Mouse (Mus musculus) urinary bladder, postnatal 10 days (tissue): ENCODE measurements around the gene Rasgef1a.

Experiments
- DNase-seq: peaks from one replicate; pipeline ENCODE4 v3.0.0; 2022; ENCODE audit warnings: low spot score

Gene Rasgef1a

DNA sequence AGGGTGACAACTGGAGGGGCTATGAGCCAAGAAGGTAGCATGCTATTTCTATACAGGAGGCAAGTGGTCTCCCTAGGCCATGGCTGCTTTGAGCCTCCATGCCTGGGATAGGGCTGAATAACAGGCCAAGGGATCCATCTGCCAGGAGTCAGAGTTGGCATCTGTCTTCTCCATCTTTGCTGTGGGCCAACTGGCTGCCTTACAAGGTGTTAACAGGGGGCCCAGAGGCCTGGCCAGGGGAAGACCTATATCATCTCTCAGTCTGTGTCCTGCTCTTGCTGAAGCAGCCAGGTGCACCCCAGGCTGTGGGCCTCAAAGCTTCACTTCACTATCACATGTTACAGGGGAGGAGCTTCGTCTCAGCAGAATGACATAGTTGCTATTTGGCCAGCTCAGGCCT is 60.9 kb downstream of the Rasgef1a start:
- DNase-seq: no peak

- DNase-seq: no peak
Observed at GRCm38 (mm10) chr6:118074151-118074550, 62.9 kb downstream of the Rasgef1a start.

DNA sequence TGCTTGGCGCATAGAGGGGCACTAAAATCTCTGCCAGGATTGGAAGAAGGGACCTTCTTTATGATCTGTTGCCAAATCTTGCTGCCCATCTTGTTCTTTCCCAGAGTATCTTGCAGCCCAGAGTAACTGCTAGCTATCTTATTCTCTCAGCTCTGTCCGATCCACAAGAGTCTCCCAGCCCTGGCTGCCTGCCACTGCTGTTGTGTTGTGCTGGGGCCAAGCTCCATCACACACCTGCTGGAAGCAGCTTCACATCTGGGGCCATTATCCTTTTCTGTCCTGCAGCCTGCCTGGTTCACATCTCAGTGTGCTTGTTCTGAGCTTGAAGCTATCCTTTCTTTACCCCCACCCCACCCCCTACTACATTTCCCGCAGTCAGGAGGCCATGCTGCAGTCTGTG is 65.0 kb downstream of the Rasgef1a start:
- DNase-seq: no peak

GRCm38 (mm10) chr6:118076748-118077147 is 65.5 kb downstream of the Rasgef1a start:
- no peak for DNase-seq

- no peak for DNase-seq
Observed at GRCm38 (mm10) chr6:118077421-118077820, 66.2 kb downstream of the Rasgef1a start.

- DNase-seq: no peak
Observed at GRCm38 (mm10) chr6:118078751-118079150, 67.5 kb downstream of the Rasgef1a start.

GRCm38 (mm10) chr6:118079292-118079691 is 68.1 kb downstream of the Rasgef1a start:
- no peak for DNase-seq

DNA sequence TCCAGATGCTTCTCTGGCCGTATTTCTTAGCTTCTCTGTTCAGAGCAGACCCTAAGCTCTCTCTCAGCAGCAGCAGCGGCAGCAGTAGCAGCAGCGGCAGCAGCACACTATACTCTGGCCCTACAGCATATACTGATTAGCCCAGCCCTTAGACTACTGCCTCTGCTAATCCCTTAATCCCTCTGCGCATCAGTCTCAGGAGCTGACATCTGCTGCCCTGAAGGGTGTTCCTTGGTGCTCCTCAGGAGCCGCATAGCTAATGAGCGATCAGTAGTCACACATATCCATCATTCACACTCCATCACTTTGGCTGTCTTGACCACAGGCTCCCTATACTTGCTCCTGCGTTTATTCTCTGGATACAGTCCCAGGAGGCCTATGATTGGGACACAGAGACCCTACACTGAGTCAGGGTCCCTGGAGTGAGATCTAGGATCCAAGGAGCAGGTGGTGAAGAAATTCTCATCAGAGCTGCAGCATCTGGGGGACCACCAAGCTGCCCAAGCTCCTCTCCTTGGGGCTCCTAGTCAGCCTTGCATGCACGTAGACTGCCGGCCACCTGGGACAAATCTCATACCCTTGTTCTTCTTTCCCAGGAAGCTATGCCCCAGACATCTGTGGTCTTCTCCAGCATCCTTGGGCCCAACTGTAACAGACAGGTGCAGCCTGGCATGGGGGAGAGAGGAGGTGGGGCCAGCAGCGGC is 68.7 kb downstream of the Rasgef1a start:
- DNase-seq: no peak

DNA sequence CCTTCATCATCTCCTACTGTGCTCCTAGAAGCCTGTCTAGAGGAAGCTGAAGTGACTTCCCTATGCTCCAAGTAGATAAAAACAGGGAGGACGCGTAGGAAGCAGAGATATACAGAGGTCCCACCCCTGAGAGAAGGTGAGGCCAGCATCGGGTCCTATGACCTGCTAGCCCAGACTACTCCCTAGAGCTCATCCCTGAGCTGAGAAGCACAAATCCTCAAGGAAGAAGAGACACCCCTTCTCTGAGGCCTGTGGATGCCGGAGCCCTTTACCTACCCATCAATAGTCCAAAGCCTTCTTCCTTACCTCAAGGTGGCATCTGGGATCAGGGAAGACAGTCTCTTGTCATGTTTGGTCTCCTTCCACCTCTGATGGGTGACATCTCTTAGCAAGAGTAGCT is 69.5 kb downstream of the Rasgef1a start:
- no peak for DNase-seq

GRCm38 (mm10) chr6:118082384-118082783 is 71.1 kb downstream of the Rasgef1a start:
- no peak for DNase-seq

- no peak for DNase-seq
Observed at GRCm38 (mm10) chr6:118083608-118084007, 72.4 kb downstream of the Rasgef1a start.

DNA sequence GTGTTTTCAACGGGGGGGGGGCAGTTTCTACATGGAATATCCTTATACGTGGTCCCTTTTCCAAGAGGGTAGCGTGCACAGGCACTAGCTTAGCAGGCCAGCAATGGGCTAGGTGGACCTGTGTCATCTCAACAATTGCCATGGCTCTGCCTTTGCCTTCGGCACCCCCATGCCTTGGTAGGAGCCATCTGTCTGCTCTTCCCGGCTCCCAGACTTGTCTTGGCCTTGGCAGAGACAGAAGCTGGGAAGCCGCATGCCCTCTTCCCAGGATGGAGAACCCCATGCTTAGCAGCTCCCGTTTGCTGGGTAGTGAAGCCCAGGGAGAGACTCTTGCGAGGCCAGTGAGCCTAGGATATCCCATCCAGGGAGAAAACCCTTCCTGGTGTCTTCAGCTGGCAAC is 73.4 kb downstream of the Rasgef1a start:
- no peak for DNase-seq

- no peak for DNase-seq
Observed at GRCm38 (mm10) chr6:118087955-118088354, 76.7 kb downstream of the Rasgef1a start.

DNA sequence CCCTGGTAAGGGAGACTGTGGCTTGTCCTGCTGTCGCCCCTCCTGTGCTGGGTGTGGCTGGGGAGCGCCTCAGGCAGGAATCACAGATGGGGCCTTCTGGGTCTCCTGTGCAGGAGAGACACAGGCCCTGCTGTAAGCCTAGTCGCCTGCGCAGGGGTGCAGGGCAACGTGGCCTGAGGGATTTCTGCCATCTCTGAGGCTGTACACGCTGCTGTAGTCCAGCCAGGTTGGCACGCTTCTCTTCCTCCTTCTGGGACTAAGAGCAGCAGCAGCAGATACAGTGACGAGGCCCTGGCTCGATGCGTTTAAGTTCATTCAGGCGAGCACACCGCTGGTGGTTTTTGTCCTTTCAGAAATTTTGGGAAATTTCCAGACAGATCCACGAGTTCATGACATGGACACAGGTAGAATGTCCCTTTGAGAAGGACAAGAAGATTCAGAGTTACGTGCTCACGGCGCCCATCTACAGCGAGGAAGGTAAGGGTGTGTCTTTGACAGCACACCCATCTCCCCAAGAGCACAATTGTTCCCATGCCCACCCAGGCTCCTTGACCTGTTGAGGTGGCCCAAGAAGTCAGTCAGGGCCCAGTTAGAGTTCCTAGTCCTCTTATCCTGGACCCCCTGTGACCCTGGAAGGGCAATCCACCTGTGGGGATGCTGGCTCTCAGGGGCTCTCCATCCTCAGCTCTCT is 77.7 kb downstream of the Rasgef1a start:
- DNase-seq: no peak

- DNase-seq: no peak
Observed at GRCm38 (mm10) chr6:118090827-118091226, 79.6 kb downstream of the Rasgef1a start.

DNA sequence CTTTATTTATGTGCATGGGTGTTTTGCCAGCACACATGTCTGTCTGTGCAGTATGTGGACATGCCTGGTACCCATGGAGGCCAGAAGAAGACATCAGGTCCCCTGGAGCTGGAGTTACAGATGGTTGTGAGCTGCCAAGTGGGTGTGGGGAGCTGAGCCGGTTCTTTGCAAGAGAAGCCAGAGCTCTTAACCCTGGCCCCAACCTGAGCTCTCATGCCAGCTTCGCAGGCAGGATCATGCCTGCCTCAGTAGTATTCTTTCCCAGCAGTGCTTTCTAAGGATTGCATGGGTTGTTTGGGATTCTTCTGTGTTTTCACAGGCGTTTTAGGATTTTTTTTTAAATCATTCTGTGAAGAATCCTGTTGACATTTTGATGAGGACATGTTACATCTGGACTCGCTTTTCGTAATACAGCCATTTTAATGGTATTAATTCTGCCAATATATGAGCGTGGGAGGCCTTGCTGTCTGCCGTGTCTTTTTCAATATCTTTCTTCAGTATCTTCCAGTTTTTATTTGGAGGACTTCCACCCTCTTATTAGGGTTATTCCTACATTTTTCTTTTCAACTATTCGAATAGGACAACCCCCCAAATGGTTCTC is 86.6 kb downstream of the Rasgef1a start:
- DNase-seq: no peak

DNA sequence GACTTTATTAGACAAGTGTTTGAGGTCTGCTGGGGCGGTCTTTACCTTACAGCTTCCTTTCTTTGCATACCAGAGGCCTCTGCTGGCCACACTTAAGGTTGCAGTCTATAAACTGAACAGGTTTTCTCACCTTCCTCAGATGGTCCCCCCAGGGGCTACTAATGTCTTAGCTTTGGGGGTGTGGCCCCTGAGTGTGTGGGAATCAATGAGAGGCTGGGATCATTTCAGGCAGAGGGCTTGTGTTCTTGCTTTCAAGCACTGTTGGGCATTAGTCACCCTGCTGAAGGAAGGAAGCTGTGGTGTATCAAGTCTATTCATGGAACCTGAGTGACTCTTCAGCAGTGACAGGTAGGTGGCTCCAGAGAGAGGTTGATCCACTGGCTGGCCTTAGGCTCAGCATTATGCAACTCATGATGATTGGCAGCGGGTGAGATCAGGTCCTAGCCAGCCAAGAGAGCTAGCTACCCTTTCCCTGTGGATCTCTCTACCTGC is 88.1 kb downstream of the Rasgef1a start:
- DNase-seq: no peak

DNA sequence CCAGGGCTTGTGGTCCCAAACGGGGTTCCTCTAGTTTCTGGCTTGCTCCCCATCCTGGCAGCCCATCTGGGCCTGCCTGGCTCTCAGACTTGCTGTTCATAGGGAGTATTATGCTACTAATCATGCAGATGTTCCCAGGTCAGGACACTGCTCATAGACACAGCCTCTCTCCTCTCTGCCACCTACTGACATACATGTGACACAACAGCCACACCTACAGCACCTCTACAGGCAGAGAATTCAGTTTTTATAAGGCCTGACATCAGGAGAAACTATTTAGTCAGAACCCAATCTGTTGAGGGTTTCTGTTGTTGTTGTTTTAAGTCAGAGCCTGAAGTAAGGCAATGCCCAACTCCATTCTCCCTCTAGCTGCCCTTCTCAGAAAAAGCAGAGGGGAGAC is 100.6 kb downstream of the Rasgef1a start:
- DNase-seq: no peak

DNA sequence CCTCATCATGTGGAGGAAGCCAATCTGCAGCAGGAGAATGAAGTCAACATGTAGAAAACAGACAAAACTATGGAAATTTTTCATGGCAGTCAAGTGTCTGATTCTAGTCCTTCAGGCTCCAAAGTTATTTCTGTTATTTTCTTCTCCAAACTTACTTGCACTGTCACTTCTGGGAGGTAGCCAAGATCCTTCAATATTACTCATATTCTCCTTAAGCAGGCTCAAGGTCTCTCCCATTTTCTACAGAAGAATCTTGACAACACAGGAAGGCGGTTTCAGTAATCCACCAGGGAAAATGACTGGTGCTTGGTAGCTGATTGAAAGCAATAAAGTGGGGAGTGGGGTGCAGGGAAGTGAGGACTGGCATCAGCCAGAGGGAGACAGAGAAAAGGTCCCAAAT is 111.5 kb downstream of the Rasgef1a start:
- no peak for DNase-seq

DNA sequence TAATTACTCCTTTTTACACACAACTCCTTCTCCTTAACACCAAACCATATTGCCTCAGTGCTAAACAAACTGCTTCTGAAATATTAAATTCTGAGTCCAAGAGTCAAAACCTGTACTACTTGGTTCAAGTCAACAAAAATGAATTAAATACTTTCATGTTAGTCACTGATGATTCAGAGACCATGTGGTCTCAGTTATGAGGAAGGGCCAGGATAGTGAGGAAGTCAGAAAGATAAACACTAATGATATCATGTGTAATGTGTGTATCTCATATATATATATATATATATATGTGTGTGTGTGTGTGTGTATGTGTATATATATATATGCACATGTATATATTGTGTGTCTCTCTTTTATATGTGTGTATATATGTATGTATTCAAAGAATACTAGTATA is 115.3 kb downstream of the Rasgef1a start:
- no peak for DNase-seq

DNA sequence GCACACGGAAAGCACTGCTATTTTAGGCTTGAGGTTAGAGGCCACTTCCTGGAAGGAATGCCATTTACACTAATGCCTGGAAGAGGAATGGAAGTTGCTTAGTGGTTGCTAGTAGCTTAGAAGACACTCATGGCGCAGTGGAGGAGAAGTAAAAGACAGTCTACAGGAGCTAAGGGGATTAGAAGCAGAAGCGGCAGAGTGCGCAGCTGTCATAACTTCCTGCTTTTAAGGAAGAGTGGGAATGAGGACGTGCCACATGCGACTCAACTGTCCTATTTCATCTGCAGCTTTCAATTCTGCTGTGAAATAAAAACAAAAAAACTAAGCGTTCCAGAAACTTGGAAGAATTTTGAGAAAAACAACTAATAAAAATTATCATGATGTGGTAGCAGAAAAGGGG is 116.0 kb downstream of the Rasgef1a start:
- no peak for DNase-seq

DNA sequence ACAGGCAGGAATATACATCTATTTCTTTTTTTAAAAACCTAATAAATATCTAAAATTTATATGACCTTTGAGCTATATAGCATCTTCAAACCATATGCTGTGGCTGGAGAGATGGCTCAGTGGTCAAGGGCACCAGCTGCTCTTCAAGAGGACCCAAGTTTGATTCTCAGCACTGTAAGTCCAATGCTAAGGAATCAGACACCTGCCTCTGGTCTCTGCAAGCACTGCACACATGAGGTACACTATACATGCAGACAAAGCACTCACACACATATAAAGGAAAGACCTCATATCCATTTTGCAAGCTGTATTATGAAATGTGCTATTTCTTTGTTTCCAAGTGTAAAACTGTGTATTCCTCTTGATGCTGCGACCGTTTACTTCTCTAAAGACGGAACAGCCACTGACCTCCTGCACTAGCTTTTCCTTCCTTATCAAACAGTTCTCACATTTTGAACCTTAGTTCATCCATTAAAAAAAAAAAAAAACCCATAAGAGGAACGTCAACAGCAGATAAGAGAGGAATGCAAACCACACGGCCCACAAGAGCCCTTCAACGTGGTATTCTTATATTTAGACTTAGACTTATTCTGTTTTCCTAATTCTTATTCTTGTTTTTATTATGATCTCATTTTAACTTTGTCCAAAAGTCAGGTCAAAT is 116.7 kb downstream of the Rasgef1a start:
- no peak for DNase-seq

DNA sequence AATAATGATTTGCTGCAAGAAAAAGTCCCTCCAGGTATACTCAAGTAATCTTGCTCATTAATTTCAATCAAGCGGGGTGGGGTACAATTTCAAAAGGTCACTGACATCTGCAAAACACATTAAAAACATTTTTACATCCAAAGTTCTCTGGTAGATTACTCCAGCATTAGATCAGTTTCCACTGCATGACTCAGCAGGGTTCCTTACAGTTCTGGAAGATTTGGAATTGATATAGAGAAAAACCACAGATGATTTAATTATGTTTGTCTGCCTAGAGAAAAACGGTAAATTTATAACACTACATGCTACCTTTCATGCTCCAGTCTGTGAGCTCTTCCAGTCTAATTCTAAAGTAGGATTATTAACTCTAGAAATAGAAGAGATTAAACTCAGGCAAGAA is 118.8 kb downstream of the Rasgef1a start:
- DNase-seq: no peak
